Mouse (Mus musculus): Measurements from ENCODE around the gene Fuca1.
A peak's percentile ranks its signal among the peaks of the same experiment; 100 is the strongest.

The Fuca1 gene

DNA sequence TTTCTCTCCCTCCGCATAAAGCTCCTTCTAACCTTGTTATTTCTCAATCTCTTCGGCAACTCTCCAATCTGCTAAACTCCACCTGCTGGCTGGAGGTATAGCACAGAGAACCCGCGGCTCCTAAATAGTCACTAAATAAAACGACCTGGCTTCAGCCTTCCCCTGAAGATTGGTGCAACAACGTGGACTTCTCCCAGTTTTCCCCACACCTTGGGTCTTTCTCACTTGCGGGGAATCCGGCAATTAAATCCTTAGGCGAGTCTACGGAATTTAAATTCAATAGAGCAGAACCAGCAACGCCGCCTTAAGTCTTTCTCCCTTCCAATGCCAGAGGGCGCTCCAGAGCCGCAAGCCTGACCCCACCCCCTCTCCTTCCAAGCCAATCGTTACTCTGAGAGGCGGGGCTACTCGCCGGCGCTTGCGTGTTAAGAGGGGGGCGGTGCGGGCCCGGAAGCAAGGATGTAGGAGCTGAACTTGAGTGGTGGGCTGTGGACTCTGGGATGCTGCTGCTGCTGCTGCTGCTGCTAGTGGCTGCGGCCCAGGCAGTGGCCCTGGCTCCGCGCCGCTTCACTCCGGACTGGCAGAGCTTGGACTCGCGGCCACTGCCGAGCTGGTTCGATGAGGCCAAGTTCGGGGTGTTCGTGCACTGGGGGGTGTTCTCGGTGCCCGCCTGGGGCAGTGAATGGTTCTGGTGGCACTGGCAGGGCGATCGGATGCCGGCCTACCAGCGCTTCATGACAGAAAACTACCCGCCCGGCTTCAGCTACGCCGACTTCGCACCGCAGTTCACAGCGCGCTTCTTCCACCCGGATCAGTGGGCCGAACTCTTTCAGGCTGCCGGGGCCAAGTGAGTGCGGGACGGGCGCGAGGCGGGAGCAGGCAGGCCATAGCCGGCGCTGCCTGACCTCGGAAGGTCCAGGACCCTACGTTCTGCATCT is at the start of gene Fuca1:
Gene Fuca1 (plus strand): TSS at position 432 of the 938 bp plus-strand sequence.
- DNase-seq: peak; percentile 98

DNA sequence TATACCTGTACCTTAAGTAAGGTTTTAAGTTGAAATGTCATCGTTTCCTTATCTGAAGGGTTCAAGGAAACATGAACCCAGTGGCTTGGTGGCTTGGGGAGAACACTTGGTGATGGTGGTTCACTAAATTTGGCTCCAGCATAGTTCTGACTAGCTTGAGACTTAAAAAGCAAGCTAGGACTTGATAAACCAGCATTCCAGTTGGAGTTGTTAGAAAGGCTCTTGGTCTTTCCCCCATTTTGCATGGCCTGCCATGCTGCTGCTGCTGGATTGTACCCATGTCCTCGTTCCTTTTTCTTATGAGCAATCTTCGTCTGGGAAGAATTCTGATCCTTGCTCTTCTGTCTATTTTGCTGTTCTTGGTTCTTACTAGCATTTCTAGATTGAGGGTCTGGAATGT is 48.5 kb upstream of the Fuca1 start:
- no peak for DNase-seq

GRCm38 (mm10) chr4:135872589-135873391 is 47.7 kb upstream of the Fuca1 start:
- no peak for DNase-seq

- DNase-seq: peak; percentile 89
Observed at GRCm38 (mm10) chr4:135873526-135874202, 46.9 kb upstream of the Fuca1 start, which contains the start of gene Pnrc2. Pnrc2 (minus strand) TSS chr4:135873850.

- no peak for DNase-seq
Observed at GRCm38 (mm10) chr4:135874564-135875535, 45.7 kb upstream of the Fuca1 start.

DNA sequence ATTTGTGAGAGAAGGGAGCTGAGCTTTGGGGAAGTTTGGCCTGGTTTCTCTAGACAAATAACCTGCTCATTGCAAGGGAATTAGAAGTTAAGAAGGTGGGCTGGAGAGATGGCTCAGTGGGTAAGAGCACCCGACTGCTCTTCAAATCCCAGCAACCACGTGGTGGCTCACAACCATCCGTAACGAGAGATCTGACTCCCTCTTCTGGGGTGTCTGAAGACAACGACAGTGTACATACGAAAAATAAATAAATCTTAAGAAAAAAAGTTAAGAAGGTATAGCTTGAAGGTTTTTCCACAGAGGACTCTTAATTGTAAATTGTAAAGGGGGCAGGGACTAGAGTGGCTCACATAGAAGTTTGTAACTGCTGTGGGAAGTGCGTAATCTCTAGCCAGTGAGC is 45.0 kb upstream of the Fuca1 start:
- peak; percentile 60 for DNase-seq

DNA sequence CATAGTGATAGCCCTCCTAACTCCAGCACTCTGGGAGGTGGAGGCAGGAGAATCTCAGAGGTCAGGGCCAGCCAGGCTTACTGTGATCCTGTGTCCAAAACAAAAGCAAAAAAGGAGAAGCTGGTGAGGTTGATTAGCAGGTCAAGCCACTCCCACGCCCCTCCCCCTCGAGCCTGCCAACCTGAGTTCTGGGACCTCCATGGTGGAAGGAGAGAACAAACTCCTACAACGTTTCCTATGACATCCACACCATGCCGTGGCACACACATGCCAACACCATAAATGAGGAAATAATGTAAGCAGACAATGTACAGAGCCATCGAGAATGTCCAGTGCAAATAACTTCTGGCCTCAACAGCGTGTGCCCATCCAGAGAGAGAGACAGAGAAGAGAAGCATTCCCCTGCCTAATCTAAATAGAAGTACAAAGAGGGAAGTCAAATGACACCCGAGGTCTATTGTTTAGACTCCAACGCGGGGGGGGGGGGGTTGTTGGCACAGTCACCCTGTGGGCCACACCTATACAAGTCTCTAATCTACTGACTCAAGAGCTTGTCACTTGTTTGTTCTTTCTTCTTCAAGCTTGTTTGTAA is 44.4 kb upstream of the Fuca1 start:
- DNase-seq: peak; percentile 63

DNA sequence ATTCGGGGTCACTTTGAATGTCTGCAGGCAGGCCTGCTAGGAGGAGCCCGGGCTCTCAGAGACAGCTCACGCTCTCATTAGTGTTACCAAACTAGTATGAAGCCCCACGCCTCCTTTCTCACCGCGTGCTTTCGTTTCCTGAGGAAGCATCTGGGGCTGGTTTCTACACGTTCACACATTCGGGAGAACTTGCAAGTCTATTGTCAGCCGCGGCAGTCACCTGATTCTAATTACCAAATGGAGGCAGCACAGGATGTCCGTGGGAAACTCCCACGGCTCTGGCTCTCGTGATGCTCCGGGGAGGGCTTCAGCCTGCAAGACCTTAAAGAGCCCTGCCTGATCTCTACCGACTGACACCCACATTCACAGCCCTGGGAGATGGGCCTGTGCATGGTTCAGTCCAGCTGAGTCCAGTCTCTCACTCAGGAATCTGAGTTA is 43.9 kb upstream of the Fuca1 start:
- peak; percentile 83 for DNase-seq

DNA sequence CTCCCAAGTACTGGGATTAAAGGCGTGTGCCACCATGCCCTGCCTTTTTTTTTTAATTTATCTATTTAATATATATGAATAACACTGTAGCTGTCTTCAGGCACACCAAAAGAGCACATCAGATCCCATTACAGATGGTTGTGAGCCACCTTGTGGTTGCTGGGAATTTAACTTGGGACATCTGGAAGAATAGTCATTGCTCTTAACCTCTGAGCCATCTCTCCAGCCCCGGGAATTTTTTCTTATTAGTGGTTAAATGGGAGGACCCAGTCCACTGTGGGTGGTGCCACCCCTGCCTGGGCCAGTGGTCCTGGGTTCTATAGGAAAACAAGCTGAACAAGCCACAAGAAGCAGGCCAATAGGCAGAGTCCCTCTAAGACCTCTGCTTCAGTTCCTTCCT is 42.8 kb upstream of the Fuca1 start:
- DNase-seq: peak; percentile 4

DNA sequence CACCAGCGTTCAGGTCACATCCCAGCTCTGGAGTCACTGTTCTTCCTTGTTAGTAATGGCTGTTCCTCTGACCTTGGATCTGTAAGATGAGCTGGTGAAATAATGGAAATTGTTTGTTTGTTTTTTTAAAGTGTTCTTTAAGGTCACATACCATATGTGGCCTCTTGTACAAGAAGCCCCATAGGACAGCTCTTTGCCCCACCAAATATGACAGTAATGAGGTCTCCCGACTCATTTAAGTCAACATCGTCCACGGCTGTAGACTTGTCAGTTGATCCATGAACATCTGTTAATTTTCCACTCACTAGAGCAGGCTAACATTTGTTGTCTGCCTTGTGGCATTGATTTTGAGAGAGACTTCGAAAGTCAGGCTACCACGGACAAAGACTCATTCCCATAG is 41.5 kb upstream of the Fuca1 start:
- no peak for DNase-seq

- peak; percentile 2 for DNase-seq
Observed at GRCm38 (mm10) chr4:135880018-135880417, 40.5 kb upstream of the Fuca1 start.

DNA sequence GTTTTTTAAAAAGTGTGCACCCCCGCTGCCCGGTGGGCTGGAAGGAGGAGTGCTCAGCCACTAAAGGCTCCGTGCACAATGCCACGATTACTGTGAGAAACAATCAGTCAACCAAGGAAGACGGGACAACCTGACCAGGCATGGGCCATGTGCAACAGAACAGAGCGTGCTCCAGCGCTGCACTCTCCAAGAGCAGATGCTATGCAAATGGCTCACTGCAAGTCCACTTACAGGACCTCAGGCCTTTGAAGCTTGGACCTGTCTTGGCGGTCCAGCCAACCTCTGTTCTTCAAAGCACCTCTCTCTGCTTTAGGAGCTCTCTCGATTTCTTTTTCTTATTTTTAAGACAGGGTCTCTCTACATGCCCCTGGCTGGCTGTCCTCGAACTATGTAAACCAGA is 40.0 kb upstream of the Fuca1 start:
- DNase-seq: peak; percentile 1

- peak; percentile 0 for DNase-seq
Observed at GRCm38 (mm10) chr4:135882023-135882422, 38.5 kb upstream of the Fuca1 start.

- peak; percentile 39 for DNase-seq
Observed at GRCm38 (mm10) chr4:135883401-135883851, 37.1 kb upstream of the Fuca1 start.

DNA sequence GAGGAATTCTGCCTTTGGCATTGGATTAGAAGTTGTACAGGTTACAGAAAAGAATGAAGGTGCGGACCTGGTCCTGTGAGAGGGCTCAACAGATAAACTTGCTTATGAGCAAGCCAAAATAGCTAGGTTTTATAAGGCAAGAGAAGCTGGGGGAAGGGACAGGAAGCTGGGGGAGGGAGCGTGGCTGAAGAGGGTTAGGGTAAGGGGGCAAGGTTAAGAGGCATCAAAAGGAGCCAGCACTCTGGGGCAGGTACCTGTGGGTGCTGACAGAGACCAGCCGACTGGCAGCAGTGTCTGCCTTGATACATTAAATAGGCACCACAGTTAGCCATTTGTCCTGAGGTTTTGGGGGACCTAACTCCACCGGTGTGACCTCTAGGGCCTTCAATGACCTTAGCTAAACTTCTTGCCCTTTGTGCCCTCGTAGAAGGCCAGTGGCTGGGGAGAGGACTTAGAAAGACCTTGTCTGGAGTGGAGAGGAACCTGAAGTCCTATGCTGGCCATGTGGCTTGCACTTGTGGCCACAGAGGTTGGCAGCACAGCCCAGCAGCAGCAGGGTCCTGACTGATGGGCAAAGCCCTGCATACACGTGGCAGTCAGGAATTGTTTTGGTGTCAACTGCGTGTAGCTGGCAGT is 36.5 kb upstream of the Fuca1 start:
- DNase-seq: peak; percentile 68

DNA sequence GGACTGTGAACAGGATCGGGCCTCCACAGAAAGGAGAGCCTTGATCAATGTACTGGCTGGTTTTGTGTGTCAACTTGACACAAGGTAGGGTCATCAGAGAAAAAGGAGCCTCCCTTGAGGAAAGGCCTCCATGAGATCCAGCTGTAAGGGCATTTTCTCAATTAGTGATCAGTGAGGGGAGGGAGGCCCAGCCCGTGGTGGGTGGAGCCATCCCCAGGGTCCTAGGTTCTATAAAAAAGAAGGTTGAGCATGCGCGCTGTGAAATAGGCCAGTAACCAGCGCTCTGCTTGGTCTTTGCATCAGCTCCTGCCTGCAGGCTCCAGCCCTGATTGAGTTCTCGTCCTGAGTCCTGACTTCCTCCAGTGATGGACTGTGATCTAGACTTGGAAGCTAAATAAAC is 36.0 kb upstream of the Fuca1 start:
- DNase-seq: peak; percentile 3

DNA sequence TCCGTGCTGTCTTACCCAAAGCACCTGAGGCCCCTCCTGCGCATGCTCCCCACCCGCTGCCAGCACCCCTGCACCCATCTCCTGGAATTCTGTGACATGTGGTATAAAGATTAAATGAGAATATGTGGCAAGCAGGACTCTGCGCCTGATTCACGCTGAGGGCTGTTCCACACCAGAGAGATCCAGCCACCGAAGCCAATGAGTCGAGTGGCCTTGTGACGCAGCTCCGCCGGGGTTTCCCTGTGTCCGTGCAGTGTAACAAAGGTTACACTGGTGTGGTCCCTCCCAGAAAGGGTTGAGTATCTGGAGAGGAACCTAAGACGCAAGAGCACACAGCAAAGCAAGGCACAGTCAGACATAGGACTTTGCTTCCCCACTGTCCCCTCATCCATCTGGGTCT is 34.9 kb upstream of the Fuca1 start:
- no peak for DNase-seq

DNA sequence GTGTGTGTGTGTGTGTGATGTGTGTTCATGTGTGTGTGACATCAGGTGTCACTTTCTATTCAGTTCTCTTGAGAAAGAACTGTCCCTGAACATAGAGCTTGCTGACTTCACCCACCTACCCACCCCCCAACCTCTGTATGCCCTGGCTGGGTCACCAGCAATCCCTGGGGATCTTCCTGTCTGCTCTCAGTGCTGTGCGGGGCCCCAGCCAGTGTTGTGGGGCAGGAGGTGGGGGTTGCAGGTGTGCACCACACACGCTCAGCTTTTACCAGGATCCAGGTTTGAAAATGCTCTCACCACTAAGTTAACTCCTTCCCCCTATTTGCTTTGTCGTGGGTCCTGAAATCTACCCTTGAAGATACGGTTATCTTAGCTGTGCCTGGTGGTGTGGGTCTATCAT is 34.4 kb upstream of the Fuca1 start:
- peak; percentile 8 for DNase-seq

GRCm38 (mm10) chr4:135888448-135889057 is 32.0 kb upstream of the Fuca1 start:
- no peak for DNase-seq

DNA sequence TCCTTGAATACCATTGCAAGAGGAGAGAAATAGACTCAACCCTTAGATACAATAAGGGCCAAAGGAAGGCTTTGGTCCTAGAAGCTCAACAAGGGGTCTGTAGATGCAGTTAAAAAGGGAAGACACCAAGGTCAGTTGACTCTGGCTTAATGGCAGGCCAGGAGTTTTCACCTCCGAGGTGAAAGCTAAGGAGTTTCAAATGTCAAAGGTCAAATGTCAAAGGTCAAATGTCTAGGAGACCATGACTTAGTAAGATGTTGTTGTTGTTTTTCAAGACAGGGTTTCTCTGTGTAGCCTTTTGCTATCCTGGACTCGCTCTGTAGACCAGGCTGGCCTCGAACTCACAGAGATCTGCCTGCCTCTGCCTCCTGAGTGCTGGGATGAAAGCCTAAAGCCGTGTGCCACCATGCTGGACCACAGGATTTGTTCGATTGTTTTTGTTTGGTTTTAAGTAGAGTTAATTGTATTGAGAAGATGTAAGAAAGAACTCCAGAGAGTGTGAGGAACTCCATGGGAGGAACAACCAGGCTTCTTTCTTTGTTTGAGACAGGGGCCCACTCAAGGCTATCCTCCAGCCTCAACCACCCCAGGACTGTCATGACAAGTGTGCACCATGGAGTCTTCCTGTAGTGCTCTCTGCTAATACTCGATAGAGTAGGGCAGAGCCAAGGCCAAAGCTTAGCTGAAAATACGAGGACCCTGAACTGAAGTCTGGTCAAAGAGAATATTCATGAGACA is 31.2 kb upstream of the Fuca1 start:
- no peak for DNase-seq

All from thymus, postnatal 14 days (tissue).